Mouse (Mus musculus) CH12.LX (cell line): ENCODE results near the gene Tmem269. TPM values are rescaled to one million over a fixed set of nuclear protein-coding genes. Genes with fewer than 3 reads are reported as not detected.

ENCODE experiments used
- DNase-seq: peaks from one replicate; pipeline ENCODE4 v3.0.0-alpha.2; 2013; ENCODE audit errors: extremely low read depth
- H3K27ac ChIP-seq: 2 replicates; pipeline ENCODE4 v1.5.1; 2012; ENCODE audit warnings: low read depth, mild to moderate bottlenecking, control low read depth, moderate library complexity; ENCODE audit not compliant: insufficient read depth
- H3K27me3 ChIP-seq: replicated peaks from 2 replicates; pipeline ENCODE3; 2012; ENCODE audit warnings: inconsistent platforms
- H3K36me3 ChIP-seq, 2 experiments: replicated peaks in 1 of 2; 2 replicates each; pipeline versions ENCODE3 to v1.6.1; 2012; ENCODE audit warnings: inconsistent platforms in 1 of 2, low read length in 1 of 2, mild to moderate bottlenecking in 1 of 2, mixed read lengths in 1 of 2, moderate library complexity in 1 of 2; ENCODE audit not compliant: control insufficient read depth in 1 of 2, insufficient read depth in 1 of 2
- H3K4me1 ChIP-seq, 2 experiments: 2 replicates each; pipeline ENCODE4 v1.6.1; 2012; ENCODE audit warnings: inconsistent platforms in 1 of 2, moderate library complexity in 1 of 2; ENCODE audit not compliant: insufficient read depth in 2 of 2, control insufficient read depth in 1 of 2
- H3K4me2 ChIP-seq: 2 replicates; pipeline ENCODE4 v1.6.1; 2012; ENCODE audit warnings: low read depth, mild to moderate bottlenecking, control low read depth; ENCODE audit not compliant: poor library complexity, insufficient read depth, severe bottlenecking
- H3K4me3 ChIP-seq, 3 experiments: fragments of 150-350 bp in 1 of 3; sonication (generic) in 1 of 3; replicated peaks in 1 of 3; 2 replicates each; pipeline versions ENCODE3 to v1.5.1; 2011 to 2012; ENCODE audit warnings: low read depth in 2 of 3, low read length in 2 of 3, mild to moderate bottlenecking in 2 of 3, moderate library complexity in 2 of 3, control low read depth in 1 of 3, improper control_type of control experiment in 1 of 3, inconsistent platforms in 1 of 3, mixed read lengths in 1 of 3; ENCODE audit not compliant: poor library complexity in 1 of 3
- H3K79me2 ChIP-seq: replicated peaks from 2 replicates; pipeline ENCODE4 v1.6.1; 2012; ENCODE audit warnings: mild to moderate bottlenecking, moderate library complexity; ENCODE audit not compliant: control insufficient read depth, poor library complexity, insufficient read depth, severe bottlenecking; ENCODE audit errors: extremely low read depth
- H3K9ac ChIP-seq: 2 replicates; pipeline ENCODE4 v1.6.1; 2012; ENCODE audit warnings: low read depth, mild to moderate bottlenecking, control low read depth, moderate library complexity; ENCODE audit not compliant: insufficient read depth
- H3K9me3 ChIP-seq: replicated peaks from 2 replicates; pipeline ENCODE3; 2012; ENCODE audit warnings: low read length, inconsistent platforms, mixed read lengths
- CHD1 ChIP-seq: IDR thresholded peaks from 2 replicates; pipeline ENCODE4 v1.6.1; 2012; ENCODE audit warnings: low read depth, low read length, improper control_type of control experiment, inconsistent platforms
- CHD2 ChIP-seq: IDR thresholded peaks from 2 replicates; pipeline ENCODE4 v1.6.1; 2011; ENCODE audit warnings: low read length, improper control_type of control experiment
- E2F4 ChIP-seq: IDR thresholded peaks from 2 replicates; pipeline ENCODE4 v1.6.1; 2011; ENCODE audit warnings: low read depth, low read length, improper control_type of control experiment; ENCODE audit not compliant: insufficient replicate concordance
- ELF1 ChIP-seq: IDR thresholded peaks from 2 replicates; pipeline ENCODE4 v1.6.1; 2014; ENCODE audit warnings: low read depth, mild to moderate bottlenecking, inconsistent platforms, low read length, improper control_type of control experiment
- GABPA ChIP-seq: IDR thresholded peaks from 2 replicates; pipeline ENCODE4 v1.6.1; 2012; ENCODE audit warnings: low read depth, low read length, improper control_type of control experiment, inconsistent platforms; ENCODE audit not compliant: insufficient replicate concordance
- IRF4 ChIP-seq: IDR thresholded peaks from 2 replicates; pipeline ENCODE4 v1.6.1; 2014; ENCODE audit warnings: low read depth, mild to moderate bottlenecking, inconsistent platforms, low read length, improper control_type of control experiment
- JUN ChIP-seq: IDR thresholded peaks from 2 replicates; pipeline ENCODE4 v1.6.1; 2011; ENCODE audit warnings: low read depth, mild to moderate bottlenecking, low read length, improper control_type of control experiment, moderate library complexity; ENCODE audit not compliant: insufficient read depth
- JUND ChIP-seq: conservative IDR thresholded peaks from 2 replicates; pipeline ENCODE4 v1.6.1; 2011; ENCODE audit warnings: low read depth, low read length, improper control_type of control experiment
- MEF2A ChIP-seq: IDR thresholded peaks from 2 replicates; pipeline ENCODE4 v1.6.1; 2014; ENCODE audit warnings: low read depth, mild to moderate bottlenecking, inconsistent platforms, low read length, improper control_type of control experiment, borderline replicate concordance
- MXI1 ChIP-seq: IDR thresholded peaks from 2 replicates; pipeline ENCODE4 v1.6.1; 2011; ENCODE audit warnings: mild to moderate bottlenecking, low read depth, low read length, improper control_type of control experiment
- NELFE ChIP-seq: IDR thresholded peaks from 2 replicates; pipeline ENCODE4 v1.6.1; 2011; ENCODE audit warnings: low read depth, low read length, improper control_type of control experiment
- PAX5 ChIP-seq: IDR thresholded peaks from 2 replicates; pipeline ENCODE4 v1.6.1; 2012; ENCODE audit warnings: low read length, inconsistent platforms, mixed read lengths
- POLR2A ChIP-seq: IDR thresholded peaks from 2 replicates; pipeline ENCODE4 v1.6.1; 2011; ENCODE audit warnings: low read depth, mild to moderate bottlenecking, improper control_type of control experiment, low read length
- POLR2AphosphoS2 ChIP-seq: IDR thresholded peaks from 2 replicates; pipeline ENCODE4 v1.6.1; 2011; ENCODE audit warnings: low read depth, low read length, improper control_type of control experiment
- RAD21 ChIP-seq: IDR thresholded peaks from 2 replicates; pipeline ENCODE4 v1.6.1; 2011; ENCODE audit warnings: low read depth, mild to moderate bottlenecking, low read length, improper control_type of control experiment, moderate library complexity
- RCOR1 ChIP-seq: conservative IDR thresholded peaks from 2 replicates; pipeline ENCODE4 v1.6.1; 2012; ENCODE audit warnings: low read depth, mild to moderate bottlenecking, inconsistent platforms, low read length, improper control_type of control experiment
- USF2 ChIP-seq: conservative IDR thresholded peaks from 2 replicates; pipeline ENCODE4 v1.6.1; 2011; ENCODE audit warnings: low read depth, low read length, improper control_type of control experiment
- ZMIZ1 ChIP-seq: IDR thresholded peaks from 2 replicates; pipeline ENCODE4 v1.6.1; 2012; ENCODE audit warnings: low read depth, mild to moderate bottlenecking, inconsistent platforms, low read length, improper control_type of control experiment
- dilution Hi-C: fragments of 300-500 bp; cut with MboI; formaldehyde crosslinking; loops from 2 replicates; pipeline ENCODE4 v1.14.3; 2020; ENCODE audit warnings: low sequenced_read_pairs; ENCODE audit not compliant: extremely low pct_unique_long_range_greater_than_20kb, extremely low pct_ligation_motif_present
- in situ Hi-C: fragments of 300-500 bp; cut with MboI; formaldehyde crosslinking; loops from 3 replicates; pipeline ENCODE4 v1.14.3; 2019; ENCODE audit warnings: low sequenced_read_pairs, low pct_ligation_motif_present, low pct_unique_long_range_greater_than_20kb, mixed read lengths
- polyA plus RNA-seq: library from polyadenylated mRNA; unstranded; fragments of >175 nt; gene quantifications from 2 replicates; pipeline ENCODE4 v1.2.1, GENCODE M21; 2012; ENCODE audit warnings: low read depth; ENCODE audit not compliant: insufficient read length
- total RNA-seq, 2 experiments: library from RNA; depleted of rRNA; stranded (reverse); fragments of 300-350 nt in 1 of 2; fragments of >200 nt in 1 of 2; gene quantifications; 2 replicates each; pipeline ENCODE4 v1.2.3; 2012 to 2014

The Tmem269 gene
- total and polyA plus RNA-seq, 3 experiments, result 0.16 TPM; not detected in 2

DNA sequence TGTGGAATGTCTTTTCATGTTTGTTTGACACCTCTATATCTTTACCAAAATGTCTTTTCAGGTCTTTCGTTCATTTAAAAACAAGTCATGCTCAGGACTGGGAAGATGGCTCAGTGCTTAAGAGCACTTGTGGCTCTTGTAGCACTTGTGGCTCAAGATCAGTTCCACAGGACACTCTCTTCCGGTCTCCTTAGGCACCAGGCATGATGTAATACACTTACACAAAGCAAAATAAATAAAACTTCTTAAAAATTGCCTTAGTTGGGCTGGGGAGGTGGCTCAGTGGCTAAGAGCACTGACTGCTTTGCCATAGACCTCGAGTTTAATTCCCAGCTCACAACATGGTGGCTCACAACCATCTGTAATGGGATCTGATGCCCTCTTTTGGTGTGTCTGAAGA, 56.7 kb downstream of the Tmem269 start:
- H3K4me1 ChIP-seq, result no peaks in the 10 kb centered on the region
- H3K79me2 ChIP-seq, result no peaks in the 10 kb centered on the region
- in situ Hi-C loops, result no loop called here
- no peaks in the 10 kb centered on the region for H3K27me3 ChIP-seq
- H3K9me3 ChIP-seq, result no peaks in the 10 kb centered on the region
- H3K4me2 ChIP-seq, result no peak overlapping the region
- no peak for DNase-seq
- dilution Hi-C loops, result no loop called here
- H3K9ac ChIP-seq, result no peak overlapping the region
- H3K36me3 ChIP-seq, result no peaks in the 10 kb centered on the region
- TF ChIP-seq PAX5, result no peak
- no peak for TF ChIP-seq ELF1
- no peak for TF ChIP-seq RAD21
- no peak for TF ChIP-seq JUN
- TF ChIP-seq JUND, result no peak
- no peak for TF ChIP-seq NELFE
- no peak for TF ChIP-seq GABPA
- TF ChIP-seq CHD2, result no peak
- TF ChIP-seq RCOR1, result no peak
- TF ChIP-seq POLR2A, result no peak
- no peak for TF ChIP-seq USF2
- no peak overlapping the region for H3K27ac ChIP-seq
- no peak overlapping the region for H3K4me3 ChIP-seq

DNA sequence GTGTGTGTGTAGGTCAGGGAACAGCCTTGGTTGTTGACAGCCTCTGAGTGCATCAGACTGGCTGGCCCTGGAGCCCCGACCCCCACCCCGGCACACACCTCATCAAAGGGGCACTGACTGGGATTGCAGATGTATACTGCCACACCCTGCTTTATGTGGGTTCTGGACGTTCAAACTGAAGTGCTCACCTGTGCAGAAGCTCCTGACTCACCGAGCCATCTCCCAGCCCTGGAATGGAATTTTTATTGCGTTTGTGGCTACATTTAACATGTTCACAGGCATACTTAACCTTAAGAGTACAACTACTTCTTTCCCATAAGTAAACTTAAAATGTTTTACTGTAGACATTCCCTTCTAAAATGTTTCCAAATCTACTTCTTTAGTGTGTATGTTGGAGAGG, 60.1 kb downstream of the Tmem269 start:
- TF ChIP-seq MEF2A (no peak), POLR2A (no peak), E2F4 (no peak), GABPA (no peak), IRF4 (no peak), POLR2AphosphoS2 (no peak), ZMIZ1 (no peak), MXI1 (no peak), ELF1 (no peak), CHD1 (no peak)
- no peaks in the 10 kb centered on the region for H3K4me1 ChIP-seq
- dilution Hi-C loops, result no loop called here
- no peaks in the 10 kb centered on the region for H3K9me3 ChIP-seq
- no peaks in the 10 kb centered on the region for H3K27me3 ChIP-seq
- H3K4me2 ChIP-seq, result no peak overlapping the region
- H3K27ac ChIP-seq, result no peak overlapping the region
- DNase-seq, result no peak
- H3K36me3 ChIP-seq, result no peaks in the 10 kb centered on the region
- H3K9ac ChIP-seq, result no peak overlapping the region
- in situ Hi-C loops, result no loop called here
- no peak overlapping the region for H3K4me3 ChIP-seq
- H3K79me2 ChIP-seq, result no peaks in the 10 kb centered on the region
